Mouse (Mus musculus) intestine, postnatal 0 days (tissue): ENCODE results near the gene Ptpn11. TPM values are rescaled to one million over a fixed set of nuclear protein-coding genes. Genes with fewer than 3 reads are reported as not detected.

ENCODE experiments used
- ATAC-seq: fragments of 200-750 bp; cut with Nextera tagmentation; 2 replicates; pipeline ENCODE4 v1.8.0; 2017; ENCODE audit warnings: mild to moderate bottlenecking, moderate TSS enrichment, moderate library complexity
- H3K27ac ChIP-seq: fragments of 300-500 bp; sonication (generic); 2 replicates; pipeline ENCODE4 v1.5.1; 2014; ENCODE audit warnings: mild to moderate bottlenecking, low read depth, low read length, moderate library complexity
- H3K27me3 ChIP-seq: fragments of 300-500 bp; sonication (generic); replicated peaks from 2 replicates; pipeline ENCODE4 v1.6.1; 2014; ENCODE audit warnings: low read length, mixed read lengths; ENCODE audit not compliant: control insufficient read depth, insufficient read depth
- H3K36me3 ChIP-seq: fragments of 300-500 bp; sonication (generic); 2 replicates; pipeline ENCODE4 v1.6.1; 2014; ENCODE audit warnings: mild to moderate bottlenecking, moderate library complexity; ENCODE audit not compliant: control insufficient read depth, insufficient read depth
- H3K4me1 ChIP-seq: fragments of 300-500 bp; sonication (generic); replicated peaks from 2 replicates; pipeline ENCODE4 v1.6.1; 2014; ENCODE audit warnings: antibody characterized with exemption, low read length, mixed read lengths; ENCODE audit not compliant: control insufficient read depth, insufficient read depth
- H3K4me2 ChIP-seq: fragments of 300-500 bp; sonication (generic); replicated peaks from 2 replicates; pipeline ENCODE4 v1.6.1; 2014; ENCODE audit warnings: low read depth, mild to moderate bottlenecking, moderate library complexity
- H3K4me3 ChIP-seq: fragments of 300-500 bp; sonication (generic); 2 replicates; pipeline ENCODE4 v1.5.1; 2014; ENCODE audit warnings: low read depth, low read length
- H3K9ac ChIP-seq: fragments of 300-500 bp; sonication (generic); 2 replicates; pipeline ENCODE4 v1.6.1; 2014; ENCODE audit warnings: mild to moderate bottlenecking, low read depth, low read length
- H3K9me3 ChIP-seq: fragments of 300-500 bp; sonication (generic); 2 replicates; pipeline ENCODE4 v1.6.1; 2016; ENCODE audit warnings: mixed run types; ENCODE audit not compliant: control insufficient read depth
- CTCF ChIP-seq: sonication (generic); IDR thresholded peaks from 2 replicates; pipeline ENCODE4 v1.5.1; 2016; ENCODE audit warnings: low read depth, mild to moderate bottlenecking, control low read depth, antibody characterized with exemption, moderate library complexity
- WGBS: fragments of 180-500 bp; shearing (Covaris S2); extraction: QIAGEN DNeasy Blood & Tissue Kit; methylation state at CpG from one replicate; pipeline ENCODE4 v1.1.7; 2014; 5-methylcytosine and 5-hydroxymethylcytosine counted together
- polyA plus RNA-seq: library from polyadenylated mRNA; unstranded; fragments of >200 nt; fragmentation: Nextera tagmentation; extraction: Ambion mirVana; gene quantifications from 2 replicates; pipeline ENCODE4 v1.2.1, GENCODE M21; 2015

Ptpn11 gene
- polyA plus RNA-seq, 1 experiment from 2014 or later = 14.0 TPM

- H3K4me2 ChIP-seq = no peak overlapping the region
- no peak overlapping the region for H3K4me3 ChIP-seq
- H3K4me1 ChIP-seq = no peaks in the 10 kb centered on the region
- no peak overlapping the region for H3K9ac ChIP-seq
- 34% methylated on average over 2 of the region's 2 CpGs for WGBS
- no peak overlapping the region for H3K27ac ChIP-seq
- H3K27me3 ChIP-seq = no peaks in the 10 kb centered on the region
- TF ChIP-seq CTCF = no peak
- no peak for ATAC-seq
- H3K9me3 ChIP-seq = no peaks in the 10 kb centered on the region
- peaks cover 63% of the 10 kb centered on the region for H3K36me3 ChIP-seq
Observed at GRCm38 (mm10) chr5:121157017-121157416, 34.2 kb downstream of the Ptpn11 start.

- Histone ChIP-seq H3K4me3 (no peak overlapping the region), H3K4me2 (no peak overlapping the region), H3K27ac (no peak overlapping the region), H3K9me3 (no peaks in the 10 kb centered on the region), H3K4me1 (no peaks in the 10 kb centered on the region), H3K36me3 (peaks cover 62% of the 10 kb centered on the region), H3K9ac (no peak overlapping the region), H3K27me3 (no peaks in the 10 kb centered on the region)
- WGBS = 86% methylated on average over 4 of the region's 4 CpGs
- no peak for TF ChIP-seq CTCF
- no peak for ATAC-seq
Observed at GRCm38 (mm10) chr5:121156121-121156520, 35.1 kb downstream of the Ptpn11 start.

- Histone ChIP-seq H3K27me3 (no peaks in the 10 kb centered on the region), H3K4me3 (no peak overlapping the region), H3K9me3 (no peaks in the 10 kb centered on the region), H3K36me3 (peaks cover 83% of the 10 kb centered on the region), H3K9ac (no peak overlapping the region), H3K27ac (no peak overlapping the region), H3K4me2 (no peak overlapping the region), H3K4me1 (no peaks in the 10 kb centered on the region)
- 81% methylated on average over 4 of the region's 4 CpGs for WGBS
- no peak for ATAC-seq
- no peak for TF ChIP-seq CTCF
Observed at GRCm38 (mm10) chr5:121150684-121151083, 40.5 kb downstream of the Ptpn11 start.

- no peaks in the 10 kb centered on the region for H3K27me3 ChIP-seq
- H3K4me3 ChIP-seq = no peak overlapping the region
- H3K9ac ChIP-seq = no peak overlapping the region
- H3K9me3 ChIP-seq = no peaks in the 10 kb centered on the region
- no peak for TF ChIP-seq CTCF
- no peak for ATAC-seq
- 57% methylated on average over 1 of the region's 1 CpGs for WGBS
- H3K36me3 ChIP-seq = peaks cover 88% of the 10 kb centered on the region
- H3K4me1 ChIP-seq = no peaks in the 10 kb centered on the region
- no peak overlapping the region for H3K27ac ChIP-seq
- H3K4me2 ChIP-seq = no peak overlapping the region
Observed at GRCm38 (mm10) chr5:121149246-121149645, 42.0 kb downstream of the Ptpn11 start.

- ATAC-seq = no peak
- Histone ChIP-seq H3K36me3 (peaks cover 87% of the 10 kb centered on the region), H3K4me2 (no peak overlapping the region), H3K27me3 (no peaks in the 10 kb centered on the region), H3K4me1 (no peaks in the 10 kb centered on the region), H3K9me3 (no peaks in the 10 kb centered on the region), H3K9ac (no peak overlapping the region), H3K27ac (no peak overlapping the region), H3K4me3 (no peak overlapping the region)
- 94% methylated on average over 5 of the region's 5 CpGs for WGBS
- no peak for TF ChIP-seq CTCF
Observed at GRCm38 (mm10) chr5:121146275-121146674, 44.9 kb downstream of the Ptpn11 start.

GRCm38 (mm10) chr5:121145609-121146008, 45.6 kb downstream of the Ptpn11 start:
- Histone ChIP-seq H3K9ac (no peak overlapping the region), H3K9me3 (no peaks in the 10 kb centered on the region), H3K27me3 (no peaks in the 10 kb centered on the region), H3K4me3 (no peak overlapping the region), H3K4me2 (no peak overlapping the region), H3K36me3 (peaks cover 87% of the 10 kb centered on the region), H3K4me1 (no peaks in the 10 kb centered on the region), H3K27ac (no peak overlapping the region)
- ATAC-seq = no peak
- 92% methylated on average over 5 of the region's 5 CpGs for WGBS
- no peak for TF ChIP-seq CTCF
